Mouse (Mus musculus): ENCODE measurements at regions not wholly inside any gene's neighbourhood (a gene's known extent, or its start where the extent isn't known, plus 50 kb on each side); places are given as distances from the start of the nearest gene placed in this dataset.

DNA sequence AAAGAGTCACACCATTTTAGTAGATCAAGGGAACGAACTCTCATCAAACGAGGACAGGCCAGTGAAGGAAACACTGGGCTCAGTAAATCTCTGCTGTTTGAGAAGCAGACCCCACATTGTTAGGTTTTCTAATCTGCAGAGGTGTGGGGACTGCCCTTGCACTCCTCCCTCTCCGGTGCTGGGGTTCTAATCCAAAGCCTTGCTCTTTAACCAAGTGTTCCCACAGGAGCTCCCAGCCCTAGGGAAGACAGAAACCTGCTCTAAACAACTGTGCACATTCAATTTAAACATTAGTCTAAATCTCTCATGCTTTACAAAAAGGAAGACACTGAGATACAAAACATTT is 108.1 kb upstream of the Acvr2a start:
- TF ChIP-seq POLR2A (IDR thresholded peaks at IDR 0.05; ENCODE audit: extremely low read depth, insufficient read depth, low read length): no peak
- no peak for TF ChIP-seq CTCF (IDR thresholded peaks at IDR 0.05; ENCODE audit: extremely low read depth, insufficient read depth, low read length)

Measured in cortical plate, adult 2 months (tissue).